Mouse (Mus musculus): Measurements from ENCODE around the gene Vps37b.
A peak's percentile ranks its signal among the peaks of the same experiment; 100 is the strongest.

Gene Vps37b

DNA sequence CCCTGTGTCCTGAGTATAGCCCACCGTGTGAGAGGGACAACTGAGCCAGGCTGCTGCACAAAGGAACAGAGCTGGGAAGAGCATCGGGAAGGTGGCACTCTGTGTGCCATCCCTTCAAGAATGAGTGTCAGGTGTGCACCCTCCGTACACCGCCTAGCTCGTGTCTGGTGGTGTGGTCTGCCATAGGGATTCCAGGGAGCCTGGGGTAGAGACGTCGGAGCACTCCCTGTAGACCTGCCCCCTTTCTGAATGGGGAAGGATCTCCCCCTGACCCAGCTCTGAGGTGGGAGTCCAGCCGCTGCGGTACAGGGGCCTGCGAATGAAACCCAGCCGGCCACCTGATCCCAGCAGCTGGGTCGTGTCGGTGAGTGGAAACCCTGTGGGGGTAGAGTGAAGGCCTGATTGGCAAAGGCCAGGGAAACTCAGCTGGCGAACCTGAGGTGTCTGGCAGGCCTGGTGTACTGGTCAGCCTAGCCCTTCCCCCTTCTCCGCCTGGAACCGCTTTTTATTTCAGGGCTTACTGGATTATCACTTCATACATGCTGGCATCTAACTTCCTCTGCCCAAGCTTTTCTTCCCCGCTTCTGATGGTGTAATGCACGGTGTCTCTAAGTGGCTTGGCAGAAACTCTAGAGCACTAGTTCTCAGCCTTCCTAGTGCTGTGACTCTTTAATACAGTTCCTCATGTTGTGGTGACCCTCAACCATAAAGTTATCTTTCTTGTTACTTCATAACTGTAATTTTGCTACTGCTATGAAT, 52.7 kb downstream of the Vps37b start:
- no peak for DNase-seq (ENCODE audit: low spot score)

DNA sequence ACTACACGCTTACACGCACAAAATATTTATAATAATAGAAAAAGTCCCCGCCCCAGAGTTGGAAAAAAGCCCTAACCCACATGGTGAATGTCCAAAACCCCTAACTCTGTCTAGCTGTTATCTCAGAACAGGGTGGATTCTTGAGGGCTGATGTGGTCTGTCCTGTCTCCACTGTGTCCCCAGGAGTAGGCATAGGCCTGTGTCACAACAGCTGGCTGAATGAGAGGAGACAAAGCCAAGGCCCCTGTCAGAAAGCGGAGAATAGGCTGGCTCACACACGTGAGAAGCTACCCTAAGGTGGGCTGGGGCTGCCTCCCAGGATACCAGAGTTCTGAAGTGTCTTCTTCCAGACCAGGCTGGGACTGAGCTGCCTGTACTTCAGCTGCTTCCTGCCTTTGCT, 53.9 kb downstream of the Vps37b start:
- no peak for DNase-seq (ENCODE audit: low spot score)

DNA sequence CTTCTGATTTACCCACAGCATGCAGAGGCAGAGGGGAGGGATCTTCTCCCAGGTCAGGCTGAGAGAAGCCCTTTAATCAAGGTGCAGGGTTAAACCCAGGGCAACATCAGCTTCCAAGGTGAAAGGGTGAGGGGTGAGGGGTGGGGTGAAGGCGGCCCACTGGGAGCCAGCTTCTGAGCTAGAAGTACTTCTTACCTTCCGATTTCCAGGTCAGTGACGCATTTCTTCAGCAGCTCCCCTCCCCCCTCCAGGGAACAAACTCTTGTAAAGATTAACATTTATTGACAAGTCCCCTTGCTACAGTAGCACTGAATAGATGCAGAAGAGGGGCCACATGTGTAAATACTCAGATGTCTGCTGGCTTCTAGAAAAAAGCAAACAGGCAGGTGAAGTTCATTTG, 54.8 kb downstream of the Vps37b start:
- DNase-seq (ENCODE audit: low spot score), result no peak

DNA sequence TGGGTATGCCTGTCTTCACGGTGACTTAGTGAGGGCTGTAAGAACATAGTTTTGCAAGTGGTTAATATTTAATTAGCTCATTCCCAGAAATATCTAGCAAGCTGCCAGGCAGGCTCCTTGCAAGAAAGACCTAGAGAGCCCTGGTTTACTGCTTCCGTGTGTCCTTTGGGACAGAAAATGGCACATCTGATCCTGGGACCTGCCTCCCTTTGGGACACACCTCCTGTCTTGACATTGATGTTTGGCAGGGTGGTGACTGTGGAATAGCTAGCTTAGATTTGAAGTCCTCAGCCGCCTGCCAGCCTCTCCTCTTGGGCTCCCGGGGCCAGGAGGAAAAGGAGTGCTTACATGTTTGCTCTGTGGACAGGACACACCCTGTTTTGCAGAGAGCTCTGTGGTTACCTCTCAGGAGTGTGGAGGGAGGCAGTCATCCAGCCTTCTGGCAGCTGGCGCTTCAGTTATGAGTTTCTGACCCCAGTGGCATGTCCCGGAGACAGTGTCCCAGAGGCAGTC, 56.3 kb downstream of the Vps37b start:
- peak; percentile 79 for DNase-seq (ENCODE audit: low spot score)

DNA sequence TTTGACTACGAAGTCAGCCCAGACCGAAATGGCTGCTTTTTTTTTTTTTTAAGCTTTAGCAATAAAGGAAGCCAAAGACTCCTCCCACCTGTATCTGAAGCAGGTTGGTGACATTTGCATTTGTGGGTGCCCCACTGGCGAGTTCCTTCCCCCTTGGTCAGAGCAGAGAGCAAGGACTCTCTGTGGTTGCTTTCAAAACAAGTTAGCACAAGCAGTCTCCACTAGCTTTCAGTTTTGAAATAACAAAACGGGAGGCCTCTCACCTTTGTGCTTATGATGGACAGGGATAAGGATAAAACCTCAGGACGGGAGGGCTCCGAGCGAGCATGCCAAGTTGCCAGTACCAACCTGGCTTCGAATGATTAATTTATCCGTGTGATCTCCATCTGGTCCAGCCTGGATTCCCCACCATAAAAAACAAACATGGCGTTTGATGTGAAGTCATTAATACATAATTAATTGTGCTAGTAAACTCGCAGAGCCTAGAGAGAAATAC, 57.4 kb downstream of the Vps37b start:
- peak; percentile 75 for DNase-seq (ENCODE audit: low spot score)

DNA sequence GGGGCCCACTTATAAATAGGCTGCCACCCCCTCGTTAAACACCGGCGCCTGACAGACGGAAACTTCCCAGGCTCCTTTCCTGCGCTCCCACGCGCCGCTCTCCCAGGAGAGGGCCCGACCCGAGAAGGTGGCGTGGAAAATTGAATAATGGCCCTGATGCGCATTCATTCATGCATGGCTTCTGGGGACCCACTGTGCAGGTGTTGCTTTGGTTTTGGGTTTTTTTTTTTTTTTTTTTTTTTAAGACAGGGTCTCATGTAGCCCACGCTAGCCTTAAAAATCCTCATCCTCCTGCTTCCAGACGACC, 57.9 kb downstream of the Vps37b start:
- DNase-seq (ENCODE audit: low spot score), result no peak

DNA sequence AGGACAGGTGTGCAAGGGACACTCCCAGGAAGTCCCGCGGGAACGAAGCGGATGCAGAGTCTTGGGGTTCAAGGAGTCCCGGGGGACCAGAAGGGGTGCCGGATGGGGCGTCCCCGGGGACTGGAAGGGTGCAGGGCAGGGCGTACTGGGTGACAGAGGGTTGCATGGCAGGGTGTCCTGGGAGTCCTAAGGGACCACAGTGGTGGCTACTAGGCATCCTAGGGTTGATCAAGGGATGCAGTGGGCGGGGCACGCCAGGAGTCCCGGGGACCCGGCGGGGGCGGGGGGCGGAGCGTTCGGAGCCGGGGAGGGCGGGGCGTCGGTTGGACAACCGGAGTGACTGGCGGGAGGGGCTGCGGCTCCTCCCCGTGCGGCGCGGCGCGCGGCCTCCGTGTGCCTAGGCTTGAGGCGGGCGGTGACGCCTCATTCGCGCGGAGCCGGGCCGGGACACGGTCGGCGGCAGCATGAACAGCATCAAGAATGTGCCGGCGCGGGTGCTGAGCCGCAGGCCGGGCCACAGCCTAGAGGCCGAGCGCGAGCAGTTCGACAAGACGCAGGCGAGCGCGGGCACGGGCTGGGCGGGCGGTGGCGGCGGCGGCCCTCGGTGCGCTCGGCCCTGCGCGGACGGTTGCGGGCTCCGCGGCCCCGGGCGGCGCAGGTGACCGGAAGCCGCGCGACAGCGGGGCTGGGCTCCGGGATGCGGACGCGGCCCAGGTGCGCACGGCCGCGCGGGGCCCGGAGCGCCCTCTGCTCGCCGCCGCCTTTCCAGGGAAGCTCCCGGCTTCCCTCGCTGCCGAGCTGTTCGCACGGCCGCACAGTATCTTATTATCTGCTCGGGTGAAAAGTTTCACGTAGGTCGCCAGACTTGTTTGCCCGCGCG, 58.5 kb downstream of the Vps37b start, which contains the start of gene Hip1r:
Gene Hip1r (plus strand): TSS at position 330 of the 880 bp plus-strand sequence.
- DNase-seq (ENCODE audit: low spot score), result peak; percentile 84

DNA sequence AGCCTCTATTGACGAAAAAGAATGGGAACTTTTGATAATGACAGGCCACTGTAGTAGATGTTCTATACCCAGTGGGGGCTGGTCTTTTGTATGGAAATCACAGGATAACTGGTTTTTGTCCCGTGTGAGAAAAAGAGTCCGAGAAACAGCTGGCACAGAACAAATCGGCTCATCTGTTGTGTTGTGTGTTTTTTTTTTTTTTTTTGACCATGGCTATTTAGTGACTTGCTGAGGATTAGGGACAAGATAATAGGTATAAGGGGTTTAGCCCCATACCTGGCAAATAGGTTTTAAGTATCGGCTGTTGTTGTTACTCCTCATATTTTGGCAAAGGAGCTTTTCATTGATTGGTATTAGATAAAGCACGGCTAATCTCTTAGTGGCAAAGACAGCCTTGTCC, 59.6 kb downstream of the Vps37b start:
- no peak for DNase-seq (ENCODE audit: low spot score)

DNA sequence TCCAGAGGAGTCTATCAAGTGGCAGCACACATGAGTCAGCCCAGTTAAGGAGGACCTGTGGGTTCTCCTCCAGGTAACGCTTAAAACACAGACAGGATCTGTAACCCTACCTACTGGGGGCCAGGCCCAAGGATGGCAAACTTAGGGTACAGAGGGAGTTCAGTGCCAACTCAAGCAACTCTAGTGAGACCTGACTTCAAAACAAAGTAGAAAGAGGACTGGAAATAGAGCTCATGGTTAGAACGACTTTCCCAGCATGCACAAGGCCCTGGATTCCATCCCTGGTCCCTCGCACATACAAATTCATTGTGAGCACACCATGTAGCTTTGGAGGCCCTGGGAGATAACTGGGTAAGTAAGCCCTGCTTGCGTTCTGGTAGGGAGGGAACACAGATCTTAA, 61.5 kb downstream of the Vps37b start:
- no peak for DNase-seq (ENCODE audit: low spot score)

DNA sequence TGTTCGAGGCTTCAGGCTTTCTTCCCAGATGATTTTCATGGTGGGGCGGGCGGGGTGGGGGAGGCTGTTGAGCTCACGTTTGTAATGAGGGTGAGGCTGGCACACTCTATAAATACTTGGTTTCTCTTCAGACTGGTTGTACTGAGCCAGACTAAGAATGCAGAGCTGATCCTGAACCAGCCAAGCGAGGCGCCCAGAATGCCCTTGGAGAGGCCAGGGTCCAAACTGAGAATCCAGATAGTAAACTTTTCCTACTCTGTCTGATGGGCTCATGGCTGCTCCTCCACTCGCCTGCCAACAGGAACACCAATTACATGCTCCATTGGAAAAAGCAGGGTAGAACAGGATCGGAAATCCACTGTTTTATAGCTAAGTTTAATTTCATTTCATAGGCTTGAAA, 62.9 kb downstream of the Vps37b start:
- no peak for DNase-seq (ENCODE audit: low spot score)

DNA sequence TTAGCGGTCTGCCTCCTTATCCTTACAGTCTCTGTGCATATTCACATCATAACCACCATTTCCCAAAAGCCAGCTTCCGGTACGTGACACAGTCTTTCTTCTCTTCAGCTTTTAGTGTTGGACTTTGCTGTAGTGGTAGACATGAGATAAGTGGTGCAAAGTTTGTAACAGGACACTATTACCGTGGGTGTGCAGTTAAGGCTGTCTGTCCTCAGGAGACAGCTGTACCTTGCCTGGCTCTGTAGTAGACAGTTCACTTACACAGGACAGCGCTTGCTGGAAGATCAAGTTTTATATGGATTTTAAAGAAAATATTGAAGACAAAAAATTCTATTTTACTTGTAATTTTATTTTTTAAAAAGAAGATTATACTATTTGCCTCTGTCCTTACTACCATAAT, 63.6 kb downstream of the Vps37b start:
- no peak for DNase-seq (ENCODE audit: low spot score)

DNA sequence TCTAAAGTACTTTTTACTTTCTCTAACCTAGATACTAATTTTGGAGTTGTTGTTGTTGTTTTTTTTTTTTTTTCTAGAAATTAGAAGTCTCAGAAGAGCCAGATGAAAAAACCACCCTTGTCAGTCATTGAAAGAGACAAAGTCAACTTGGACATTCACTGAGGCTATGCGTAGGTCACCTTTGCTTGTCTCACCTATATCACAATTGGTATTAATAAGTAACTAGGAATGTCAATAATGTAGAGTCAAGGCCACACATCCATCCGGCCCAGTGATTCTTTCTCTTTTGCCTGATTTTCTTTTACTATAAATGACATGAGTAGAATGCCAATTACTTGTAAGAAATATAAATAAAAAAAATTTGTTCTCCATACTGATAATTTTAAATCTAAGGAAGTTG, 65.3 kb downstream of the Vps37b start:
- DNase-seq (ENCODE audit: low spot score), result no peak

DNA sequence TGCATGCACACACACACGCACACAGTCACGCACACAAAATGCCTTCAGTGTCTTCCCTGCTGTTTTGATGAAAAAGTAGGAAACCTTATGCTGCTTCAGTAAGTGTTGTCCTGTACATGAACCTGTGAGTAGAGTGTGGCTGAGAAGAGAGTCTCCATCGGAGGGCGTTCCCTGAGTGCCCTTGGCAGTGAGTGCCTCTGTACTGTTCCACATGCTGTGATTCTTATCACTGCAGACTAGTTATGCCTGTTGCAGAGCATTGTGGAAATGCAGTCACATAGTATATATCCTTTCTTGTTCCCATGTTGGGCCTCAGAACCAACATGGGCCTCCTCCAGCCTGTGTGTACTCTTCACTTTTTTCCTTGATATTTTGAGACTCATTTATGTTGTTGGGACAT, 67.9 kb downstream of the Vps37b start:
- no peak for DNase-seq (ENCODE audit: low spot score)

DNA sequence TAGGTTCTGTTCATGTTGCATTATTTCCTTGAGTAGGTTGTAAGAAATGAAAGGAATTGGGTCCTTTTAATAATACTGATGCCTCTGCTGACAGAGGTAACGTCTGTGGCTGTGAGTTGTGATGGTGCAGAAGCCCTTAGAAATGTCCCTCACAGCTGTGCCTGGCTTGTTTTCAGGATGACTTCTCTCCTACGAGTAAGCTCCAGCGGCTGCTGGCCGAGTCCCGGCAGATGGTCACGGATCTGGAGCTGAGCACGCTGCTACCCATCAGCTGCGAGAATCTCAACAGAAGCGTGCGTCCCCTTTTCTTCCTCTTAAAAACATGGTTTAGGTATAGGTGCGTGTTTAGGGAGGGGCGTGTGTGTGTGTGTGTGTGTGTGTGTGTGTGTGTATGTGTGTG, 71.0 kb downstream of the Vps37b start:
- no peak for DNase-seq (ENCODE audit: low spot score)

DNA sequence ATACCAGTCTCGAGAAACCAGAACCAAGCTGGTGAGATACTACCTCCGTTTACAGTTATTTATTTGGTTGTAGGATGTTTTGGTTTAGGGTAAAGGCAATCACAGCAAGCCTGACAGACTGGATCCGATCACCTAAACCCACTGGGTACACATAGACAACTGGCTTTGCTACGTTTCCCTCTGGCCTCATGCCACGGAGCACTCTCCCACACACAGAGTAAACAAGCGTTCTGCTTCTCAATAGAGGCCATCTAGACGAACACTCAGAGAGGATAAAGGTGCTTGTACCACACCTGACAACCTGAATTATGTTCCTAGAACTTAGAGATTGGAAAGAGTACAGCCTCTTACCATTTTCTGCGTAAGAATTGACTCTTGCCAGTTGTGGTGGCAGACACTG, 71.9 kb downstream of the Vps37b start:
- no peak for DNase-seq (ENCODE audit: low spot score)

DNA sequence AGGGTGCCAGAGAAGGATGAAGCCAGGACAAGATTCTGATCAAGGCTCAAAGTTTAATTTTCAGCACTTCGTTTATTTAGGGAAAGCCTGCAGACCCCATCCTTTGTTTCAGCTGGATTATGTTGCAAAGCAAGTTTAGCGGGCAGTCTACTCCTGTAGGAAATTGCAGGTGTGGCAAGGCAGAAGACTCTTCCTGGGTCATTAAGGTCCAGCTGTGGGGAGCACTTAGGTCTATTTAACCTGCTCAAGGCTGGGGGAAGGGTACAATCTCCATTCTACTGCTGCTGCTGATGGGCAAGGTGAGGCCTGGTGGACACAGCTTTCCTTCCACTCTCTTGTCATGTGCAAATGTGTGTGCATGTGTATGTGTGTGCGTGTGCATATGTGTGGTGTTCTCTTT, 73.1 kb downstream of the Vps37b start:
- DNase-seq (ENCODE audit: low spot score), result no peak

DNA sequence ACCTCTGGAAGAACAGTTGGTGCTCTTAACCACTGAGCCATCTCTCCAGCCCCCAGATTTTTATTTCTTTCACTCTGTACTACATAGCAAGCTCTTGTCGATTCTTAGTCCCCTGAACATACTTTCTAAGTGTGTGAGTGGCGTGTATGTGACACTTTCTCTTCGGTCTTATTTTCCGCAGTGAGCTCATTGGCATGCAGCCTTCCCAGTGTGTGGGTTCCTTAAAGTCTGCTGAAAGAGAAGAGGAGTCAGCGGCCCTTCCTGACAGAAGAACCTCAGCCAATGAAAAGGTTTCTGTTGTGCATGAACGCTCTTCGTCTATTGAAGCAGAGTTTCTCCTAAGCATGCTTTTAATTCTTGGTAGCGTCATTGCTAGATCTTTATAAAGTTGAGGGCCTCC, 74.9 kb downstream of the Vps37b start:
- DNase-seq (ENCODE audit: low spot score), result no peak

Data from lung, postnatal 25 days (tissue).